Mouse (Mus musculus): ENCODE data around the gene Chmp3.

- no peak for TF ChIP-seq CTCF (IDR thresholded peaks at IDR 0.05; ENCODE audit: low read depth)
- no peak for TF ChIP-seq EP300 (optimal IDR thresholded peaks at IDR 0.05)
Observed at GRCm38 (mm10) chr6:71530176-71530575, 13.4 kb upstream of the Chmp3 start.
